Mouse (Mus musculus): ENCODE measurements around the gene Gabrd. TPM values are rescaled to one million over a fixed set of nuclear protein-coding genes. Genes with fewer than 3 reads are reported as not detected.

Gabrd gene
- polyA plus RNA-seq, 1 experiment from 2014 or later = not detected

DNA sequence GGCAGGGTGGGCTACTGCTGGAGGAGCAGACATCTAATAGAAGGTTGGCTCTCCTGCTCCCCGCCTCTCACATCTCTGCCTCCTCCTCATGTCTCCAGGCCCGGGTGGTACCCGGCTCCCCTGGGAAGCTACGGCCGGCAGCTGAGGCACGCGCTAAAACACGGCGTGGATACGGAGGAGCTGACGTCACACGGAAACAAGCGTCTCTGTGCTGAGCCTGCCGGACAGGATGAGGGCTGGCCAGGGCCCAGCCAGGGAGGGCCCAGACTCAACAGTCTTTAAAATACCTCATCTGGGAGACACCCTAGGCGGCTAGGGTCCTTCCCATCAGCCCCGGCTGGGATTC, 52.3 kb downstream of the Gabrd start:
- Histone ChIP-seq H3K27ac (replicated peaks; ENCODE audit: low read depth, low read length) (no peak overlapping the region), H3K4me2 (ENCODE audit: low read depth, low read length) (peak overlapping the region; percentile 95), H3K4me1 (ENCODE audit: control insufficient read depth, insufficient read depth, low read length) (peaks cover 7% of the 10 kb centered on the region), H3K9ac (replicated peaks; ENCODE audit: low read length) (peak overlapping the region; percentile 68), H3K9me3 (replicated peaks; ENCODE audit: control insufficient read depth, low read length) (no peaks in the 10 kb centered on the region), H3K36me3 (replicated peaks; ENCODE audit: control insufficient read depth, insufficient read depth, low read depth, low read length) (no peaks in the 10 kb centered on the region), H3K27me3 (ENCODE audit: control insufficient read depth, insufficient read depth, low read length) (peaks cover 2% of the 10 kb centered on the region; the same call in 1 of the 2 replicates), H3K4me3 (ENCODE audit: low read depth, low read length) (peak overlapping the region; percentile 53)
- 2% methylated on average over 16 of the region's 16 CpGs for WGBS
- ATAC-seq (replicated peaks; ENCODE audit: insufficient number of reproducible peaks, low FRiP score, low TSS enrichment, low read depth) (peak; percentile 88), DNase-seq (ENCODE audit: low spot score) (peak; percentile 76)

DNA sequence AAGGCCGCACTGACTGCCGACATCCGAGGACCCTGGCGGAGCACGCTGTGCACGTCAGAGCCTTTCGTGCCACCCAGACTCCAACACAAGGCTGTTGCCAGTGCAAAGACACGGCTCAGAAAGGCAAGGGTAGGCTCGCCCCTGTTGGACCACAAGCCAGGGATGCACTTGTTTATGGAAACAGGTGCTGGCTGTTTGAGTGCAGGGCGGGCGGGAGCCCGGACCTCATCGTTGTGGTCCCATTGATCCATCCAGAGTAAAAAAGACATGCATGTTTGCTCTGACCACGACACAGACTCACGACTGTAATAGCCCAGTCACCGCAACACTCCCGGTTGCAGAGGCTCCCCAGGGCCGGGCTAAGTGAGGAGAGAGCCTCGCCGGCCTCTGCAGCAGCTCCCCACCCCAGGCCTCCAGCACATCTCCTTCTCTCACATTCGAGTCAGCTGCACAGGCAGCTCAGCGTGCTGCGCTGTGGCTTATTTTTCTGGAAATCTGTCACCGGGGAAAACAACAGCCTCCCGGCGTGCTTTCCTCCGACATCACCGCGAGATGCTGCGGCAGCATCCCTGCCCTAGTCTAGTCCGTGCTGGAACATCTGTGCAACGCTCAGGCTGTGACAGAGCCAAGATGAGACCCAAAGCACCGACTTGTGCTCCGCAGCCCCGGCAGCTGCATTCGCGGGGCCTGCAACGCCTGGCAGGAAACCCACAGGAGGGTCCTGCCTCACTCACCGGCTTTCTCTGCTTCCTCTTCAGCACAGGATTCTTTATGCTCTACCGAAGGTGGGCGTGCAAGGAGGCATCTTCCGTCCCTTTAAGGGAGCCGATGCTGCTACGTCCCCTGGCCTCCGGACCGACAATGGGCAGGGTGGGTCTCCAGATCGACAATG, 53.0 kb downstream of the Gabrd start:
- H3K27ac ChIP-seq (replicated peaks; ENCODE audit: low read depth, low read length) = no peak overlapping the region
- H3K36me3 ChIP-seq (replicated peaks; ENCODE audit: control insufficient read depth, insufficient read depth, low read depth, low read length) = no peaks in the 10 kb centered on the region
- H3K27me3 ChIP-seq (ENCODE audit: control insufficient read depth, insufficient read depth, low read length) = peaks cover 2% of the 10 kb centered on the region; the same call in 1 of the 2 replicates
- H3K9ac ChIP-seq (replicated peaks; ENCODE audit: low read length) = peak overlapping the region; percentile 68
- H3K9me3 ChIP-seq (replicated peaks; ENCODE audit: control insufficient read depth, low read length) = no peaks in the 10 kb centered on the region
- H3K4me3 ChIP-seq (ENCODE audit: low read depth, low read length) = peak overlapping the region; percentile 53
- 8% methylated on average over 47 of the region's 47 CpGs for WGBS
- ATAC-seq (replicated peaks; ENCODE audit: insufficient number of reproducible peaks, low FRiP score, low TSS enrichment, low read depth) (peak; percentile 53), DNase-seq (ENCODE audit: low spot score) (peak; percentile 55)
- H3K4me2 ChIP-seq (ENCODE audit: low read depth, low read length) = peak overlapping the region; percentile 95
- H3K4me1 ChIP-seq (ENCODE audit: control insufficient read depth, insufficient read depth, low read length) = peaks cover 7% of the 10 kb centered on the region

DNA sequence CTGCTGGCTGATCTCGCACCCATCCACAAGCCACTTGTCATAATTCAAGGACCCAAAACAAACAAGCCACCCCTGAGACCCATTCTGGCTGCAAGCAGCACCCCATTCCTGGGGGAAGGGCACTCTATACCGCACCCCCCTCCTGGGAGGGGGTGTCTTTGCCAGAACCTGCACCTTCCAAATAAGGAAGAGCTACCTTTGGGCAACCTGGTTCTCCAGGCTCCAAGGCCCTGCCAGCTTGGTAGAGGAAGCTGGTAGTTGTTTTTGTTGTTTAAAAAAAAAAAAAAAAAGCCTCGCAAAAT, 53.7 kb downstream of the Gabrd start:
- Histone ChIP-seq H3K27ac (replicated peaks; ENCODE audit: low read depth, low read length) (no peak overlapping the region), H3K9me3 (replicated peaks; ENCODE audit: control insufficient read depth, low read length) (no peaks in the 10 kb centered on the region), H3K4me1 (ENCODE audit: control insufficient read depth, insufficient read depth, low read length) (peaks cover 7% of the 10 kb centered on the region), H3K4me3 (ENCODE audit: low read depth, low read length) (no peak overlapping the region), H3K27me3 (ENCODE audit: control insufficient read depth, insufficient read depth, low read length) (peaks cover 2% of the 10 kb centered on the region; the same call in 1 of the 2 replicates), H3K4me2 (ENCODE audit: low read depth, low read length) (peak overlapping the region; percentile 95; the same call in 1 of the 2 replicates), H3K36me3 (replicated peaks; ENCODE audit: control insufficient read depth, insufficient read depth, low read depth, low read length) (no peaks in the 10 kb centered on the region), H3K9ac (replicated peaks; ENCODE audit: low read length) (no peak overlapping the region; the same call in 1 of the 2 replicates)
- 49% methylated on average over 3 of the region's 3 CpGs for WGBS
- DNase-seq (ENCODE audit: low spot score) (no peak), ATAC-seq (replicated peaks; ENCODE audit: insufficient number of reproducible peaks, low FRiP score, low TSS enrichment, low read depth) (no peak)

DNA sequence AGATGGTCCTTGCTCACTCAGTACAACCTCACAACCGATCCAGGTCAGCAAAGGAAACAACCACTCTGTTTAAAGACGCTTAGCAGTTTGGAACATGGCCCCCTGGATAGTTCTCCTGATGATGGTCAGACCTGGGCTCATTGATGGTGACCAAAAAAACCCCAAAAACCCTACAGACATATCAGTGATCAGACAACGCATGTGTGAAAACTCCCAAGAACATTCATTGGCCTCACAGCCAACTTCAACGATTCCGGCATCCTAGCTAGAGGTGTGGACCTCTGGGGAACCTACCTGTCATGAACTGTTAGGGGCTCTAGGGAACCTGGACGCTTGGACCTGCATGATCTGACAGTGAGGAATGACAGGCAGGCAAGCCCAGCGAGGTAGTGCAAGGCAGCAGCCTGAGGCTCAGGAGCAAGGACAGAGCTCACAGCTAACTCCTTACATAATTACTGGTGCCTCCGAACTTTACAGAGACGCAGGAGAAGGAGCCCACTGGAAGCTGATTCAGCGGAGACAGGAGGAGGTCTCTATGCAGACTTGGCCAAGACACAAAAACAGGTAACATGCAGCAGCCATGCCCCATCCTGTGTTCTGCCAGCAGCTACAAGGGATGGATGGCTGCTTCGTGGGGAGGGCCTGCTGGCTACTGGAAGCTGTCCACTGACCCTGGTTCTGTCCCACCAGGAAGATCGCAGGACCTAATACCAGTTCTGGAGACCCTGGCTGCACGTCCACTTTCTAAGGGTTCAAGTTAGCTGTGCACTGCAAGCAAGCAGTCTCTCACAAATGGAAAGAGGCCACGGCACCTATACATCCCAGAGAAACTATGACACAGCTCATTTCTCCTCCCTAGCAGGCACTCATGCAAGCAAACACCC, 54.3 kb downstream of the Gabrd start:
- Histone ChIP-seq H3K27ac (replicated peaks; ENCODE audit: low read depth, low read length) (no peak overlapping the region), H3K9ac (replicated peaks; ENCODE audit: low read length) (no peak overlapping the region), H3K4me2 (ENCODE audit: low read depth, low read length) (no peak overlapping the region), H3K4me3 (ENCODE audit: low read depth, low read length) (no peak overlapping the region), H3K4me1 (ENCODE audit: control insufficient read depth, insufficient read depth, low read length) (peaks cover 7% of the 10 kb centered on the region), H3K36me3 (replicated peaks; ENCODE audit: control insufficient read depth, insufficient read depth, low read depth, low read length) (no peaks in the 10 kb centered on the region), H3K9me3 (replicated peaks; ENCODE audit: control insufficient read depth, low read length) (no peaks in the 10 kb centered on the region), H3K27me3 (ENCODE audit: control insufficient read depth, insufficient read depth, low read length) (peaks cover 2% of the 10 kb centered on the region; the same call in 1 of the 2 replicates)
- ATAC-seq (replicated peaks; ENCODE audit: insufficient number of reproducible peaks, low FRiP score, low TSS enrichment, low read depth) (no peak), DNase-seq (ENCODE audit: low spot score) (no peak)
- WGBS = 81% methylated on average over 14 of the region's 14 CpGs

DNA sequence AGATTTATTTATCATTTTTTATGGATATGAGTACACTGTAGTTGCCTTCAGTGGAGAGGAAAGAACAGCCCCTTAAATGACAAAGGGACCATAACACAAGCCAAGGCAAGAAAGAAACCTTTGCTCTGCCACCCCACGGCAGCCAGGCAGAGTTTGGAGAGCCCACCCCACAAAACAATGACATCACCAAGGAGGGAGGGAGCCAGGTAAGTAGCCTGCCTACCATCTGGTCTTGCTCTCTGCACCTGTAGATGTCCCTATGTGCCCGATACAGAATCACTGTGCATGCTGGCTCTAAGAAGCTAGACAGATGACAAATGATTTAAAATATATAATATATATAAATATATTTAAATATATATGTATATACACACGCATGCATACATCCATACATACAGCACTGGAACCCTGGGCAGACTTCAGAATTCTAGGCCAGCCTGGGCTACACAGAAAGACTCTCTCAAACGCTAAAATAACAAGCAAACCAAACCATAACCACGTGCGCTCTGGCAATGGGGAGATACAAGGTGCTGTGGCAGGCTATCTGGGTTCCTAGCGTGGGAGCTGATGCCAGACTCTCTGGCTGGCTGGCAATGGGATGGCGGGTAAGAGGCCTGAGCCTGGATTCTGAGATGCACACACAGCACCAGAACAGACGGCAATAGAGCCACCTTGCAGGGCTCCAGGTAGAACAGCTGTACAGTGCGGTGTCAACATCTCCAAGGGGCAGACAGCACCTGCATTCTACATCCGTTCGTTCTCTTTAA, 61.4 kb downstream of the Gabrd start:
- Histone ChIP-seq H3K4me1 (ENCODE audit: control insufficient read depth, insufficient read depth, low read length) (no peaks in the 10 kb centered on the region), H3K27ac (replicated peaks; ENCODE audit: low read depth, low read length) (no peak overlapping the region), H3K4me3 (ENCODE audit: low read depth, low read length) (no peak overlapping the region), H3K4me2 (ENCODE audit: low read depth, low read length) (no peak overlapping the region), H3K27me3 (ENCODE audit: control insufficient read depth, insufficient read depth, low read length) (no peaks in the 10 kb centered on the region), H3K36me3 (replicated peaks; ENCODE audit: control insufficient read depth, insufficient read depth, low read depth, low read length) (no peaks in the 10 kb centered on the region), H3K9me3 (replicated peaks; ENCODE audit: control insufficient read depth, low read length) (no peaks in the 10 kb centered on the region), H3K9ac (replicated peaks; ENCODE audit: low read length) (no peak overlapping the region)
- 84% methylated on average over 12 of the region's 12 CpGs for WGBS
- no peak for DNase-seq (ENCODE audit: low spot score)
- ATAC-seq (replicated peaks; ENCODE audit: insufficient number of reproducible peaks, low FRiP score, low TSS enrichment, low read depth) = no peak

Other genes with a start within 250 kb of the Gabrd start
- 15.4 and 15.9 TPM in 2 replicates for gene Ski, start 175.5 kb downstream of the Gabrd start, polyA plus RNA-seq (2014; fragmentation: Nextera tagmentation; extraction: Ambion mirVana)
- 87.8 and 93.4 TPM in 2 replicates for gene Faap20, start 148.3 kb downstream of the Gabrd start, polyA plus RNA-seq (2014; fragmentation: Nextera tagmentation; extraction: Ambion mirVana)
- gene Prkcz, start 36.8 kb downstream of the Gabrd start, polyA plus RNA-seq (2014; fragmentation: Nextera tagmentation; extraction: Ambion mirVana) = 8.1 and 12.9 TPM in 2 replicates
- gene Cfap74, start 11.1 kb upstream of the Gabrd start, polyA plus RNA-seq (2014; fragmentation: Nextera tagmentation; extraction: Ambion mirVana) = 4.8 and 5.6 TPM in 2 replicates
- not detected in 2 replicates for gene Tmem52, start 71.0 kb upstream of the Gabrd start, polyA plus RNA-seq (2014; fragmentation: Nextera tagmentation; extraction: Ambion mirVana)
- 677 and 691 TPM in 2 replicates for gene Gnb1, start 93.2 kb upstream of the Gabrd start, polyA plus RNA-seq (2014; fragmentation: Nextera tagmentation; extraction: Ambion mirVana)
- gene Nadk, start 164.3 kb upstream of the Gabrd start, polyA plus RNA-seq (2014; fragmentation: Nextera tagmentation; extraction: Ambion mirVana) = 110 and 112 TPM in 2 replicates
- gene Slc35e2, start 203.3 kb upstream of the Gabrd start, polyA plus RNA-seq (2014; fragmentation: Nextera tagmentation; extraction: Ambion mirVana) = 14.6 and 16.2 TPM in 2 replicates
- 65.3 and 71.2 TPM in 2 replicates for gene Cdk11b, start 226.7 kb upstream of the Gabrd start, polyA plus RNA-seq (2014; fragmentation: Nextera tagmentation; extraction: Ambion mirVana)
- not detected in 2 replicates for gene Gm10563, start 247.3 kb upstream of the Gabrd start, polyA plus RNA-seq (2014; fragmentation: Nextera tagmentation; extraction: Ambion mirVana)

All from embryonic facial prominence, embryonic 11.5 days (tissue).